Mouse (Mus musculus): ENCODE measurements at regions not wholly inside any gene's neighbourhood (a gene's known extent, or its start where the extent isn't known, plus 50 kb on each side); places are given as distances from the start of the nearest gene placed in this dataset.
A peak's percentile ranks its signal among the peaks of the same experiment; 100 is the strongest.
"Not testable (repeated sequence)": the region's sequence is repeated elsewhere in the genome, so short reads cannot be mapped to it uniquely, and the experiment has no call there.

- DNase-seq (ENCODE audit: low spot score): no peak
Measured at GRCm38 (mm10) chr6:117678276-117678675, 162.7 kb upstream of the Zfp637 start.

GRCm38 (mm10) chr6:117678877-117679276 is 162.1 kb upstream of the Zfp637 start:
- no peak for DNase-seq (ENCODE audit: low spot score)

- DNase-seq (ENCODE audit: low spot score): no peak
Measured at GRCm38 (mm10) chr6:117686212-117686611, 154.8 kb upstream of the Zfp637 start.

GRCm38 (mm10) chr6:117687045-117687444 is 153.9 kb upstream of the Zfp637 start:
- DNase-seq (ENCODE audit: low spot score): no peak

- DNase-seq (ENCODE audit: low spot score): peak; percentile 35
Measured at GRCm38 (mm10) chr6:117688664-117689178, 152.3 kb upstream of the Zfp637 start.

- DNase-seq (ENCODE audit: low spot score): no peak
Measured at GRCm38 (mm10) chr6:117700286-117700685, 140.7 kb upstream of the Zfp637 start.

- DNase-seq (ENCODE audit: low spot score): no peak
Measured at GRCm38 (mm10) chr6:117701547-117701946, 139.4 kb upstream of the Zfp637 start.

GRCm38 (mm10) chr6:117706006-117706405 is 135.0 kb upstream of the Zfp637 start:
- DNase-seq (ENCODE audit: low spot score): no peak

- no peak for DNase-seq (ENCODE audit: low spot score)
Measured at GRCm38 (mm10) chr6:117709212-117709611, 131.8 kb upstream of the Zfp637 start.

- DNase-seq (ENCODE audit: low spot score): no peak
Measured at GRCm38 (mm10) chr6:117715056-117715777, 125.8 kb upstream of the Zfp637 start.

GRCm38 (mm10) chr6:117716422-117716821 is 124.6 kb upstream of the Zfp637 start:
- not testable (repeated sequence) for DNase-seq (ENCODE audit: low spot score)

GRCm38 (mm10) chr6:117752338-117752737 is 88.6 kb upstream of the Zfp637 start:
- not testable (repeated sequence) for DNase-seq (ENCODE audit: low spot score)

GRCm38 (mm10) chr6:117755682-117756081 is 85.3 kb upstream of the Zfp637 start:
- not testable (repeated sequence) for DNase-seq (ENCODE audit: low spot score)

- no peak for DNase-seq (ENCODE audit: low spot score)
Measured at GRCm38 (mm10) chr6:117756176-117756575, 84.8 kb upstream of the Zfp637 start.

- DNase-seq (ENCODE audit: low spot score): peak; percentile 34
Measured at GRCm38 (mm10) chr6:117758516-117758915, 82.5 kb upstream of the Zfp637 start.

GRCm38 (mm10) chr6:117771506-117771905 is 69.5 kb upstream of the Zfp637 start:
- DNase-seq (ENCODE audit: low spot score): no peak

GRCm38 (mm10) chr6:117772396-117772795 is 68.6 kb upstream of the Zfp637 start:
- DNase-seq (ENCODE audit: low spot score): no peak

- DNase-seq (ENCODE audit: low spot score): no peak
Measured at GRCm38 (mm10) chr6:117775304-117776050, 65.5 kb upstream of the Zfp637 start.

GRCm38 (mm10) chr6:117778027-117778426 is 63.0 kb upstream of the Zfp637 start:
- no peak for DNase-seq (ENCODE audit: low spot score)

- no peak for DNase-seq (ENCODE audit: low spot score)
Measured at GRCm38 (mm10) chr6:117778481-117778880, 62.5 kb upstream of the Zfp637 start.

GRCm38 (mm10) chr6:117779020-117779419 is 62.0 kb upstream of the Zfp637 start:
- DNase-seq (ENCODE audit: low spot score): no peak

GRCm38 (mm10) chr6:117788580-117789540 is 52.1 kb upstream of the Zfp637 start:
- no peak for DNase-seq (ENCODE audit: low spot score)
